Mouse (Mus musculus) ES-E14 (cell line): ENCODE measurements around the gene Dnah7c.
"Not testable (repeated sequence)": the region's sequence is repeated elsewhere in the genome, so short reads cannot be mapped to it uniquely, and the experiment has no call there.

Experiments used
- HCFC1 ChIP-seq: IDR thresholded peaks from 2 replicates; pipeline ENCODE4 v1.6.1; 2012; ENCODE audit warnings: low read length, inconsistent platforms, borderline replicate concordance; ENCODE audit not compliant: insufficient read depth
- ZNF384 ChIP-seq: IDR thresholded peaks from 2 replicates; pipeline ENCODE4 v1.6.1; 2012; ENCODE audit warnings: low read depth, low read length, inconsistent platforms

- TF ChIP-seq HCFC1, ZNF384: not testable (repeated sequence)
Observed at GRCm38 (mm10) chr1:46416946-46417345, 8.4 kb upstream of the Dnah7c start.
